Mouse (Mus musculus) cerebellum, adult 8-10 months (tissue): ENCODE measurements around the gene Rptor.

Source experiments
- DNase-seq: peaks from one replicate; pipeline ENCODE4 v3.0.0; 2022

Rptor gene

GRCm38 (mm10) chr11:119607464-119607863 is 4.8 kb downstream of the Rptor start:
- no peak for DNase-seq

DNA sequence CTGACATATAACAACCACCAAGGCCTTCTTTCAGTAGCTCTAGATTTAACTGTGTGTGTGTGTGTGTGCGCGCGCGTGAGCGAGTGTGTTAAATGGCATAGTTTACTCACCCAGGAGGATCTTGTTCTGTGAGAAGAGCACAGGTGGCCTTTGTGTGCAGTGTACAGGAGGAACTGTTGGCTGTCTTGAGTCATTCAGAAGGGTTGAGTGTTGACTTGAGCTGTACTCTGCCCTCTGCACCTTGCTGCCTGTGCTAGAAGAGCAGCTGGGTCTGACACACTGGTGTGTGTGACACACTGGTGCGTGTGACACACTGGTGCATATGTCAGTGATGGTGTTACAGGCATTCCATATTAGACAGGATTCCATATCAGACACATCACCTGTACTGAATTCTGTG is 8.8 kb downstream of the Rptor start:
- no peak for DNase-seq

DNA sequence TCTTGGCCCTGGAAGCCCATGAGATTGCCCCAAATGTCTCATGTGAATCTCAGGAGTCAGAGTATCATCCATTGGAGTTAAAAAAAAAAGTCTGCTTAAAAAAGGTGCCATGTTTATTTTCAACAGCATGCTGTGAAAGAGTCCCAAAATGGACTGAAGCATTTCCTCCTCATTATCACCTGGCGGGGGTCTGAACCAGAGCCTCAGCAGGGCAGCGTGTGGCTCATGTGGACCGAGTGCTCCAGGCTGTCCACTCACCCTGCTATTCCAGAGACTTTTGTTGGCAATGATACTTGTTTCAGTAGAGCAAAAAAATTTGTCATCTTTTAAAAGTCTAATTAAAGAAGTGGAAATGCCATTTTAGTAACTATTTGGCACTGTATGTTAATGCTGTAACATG is 9.5 kb downstream of the Rptor start:
- no peak for DNase-seq

DNA sequence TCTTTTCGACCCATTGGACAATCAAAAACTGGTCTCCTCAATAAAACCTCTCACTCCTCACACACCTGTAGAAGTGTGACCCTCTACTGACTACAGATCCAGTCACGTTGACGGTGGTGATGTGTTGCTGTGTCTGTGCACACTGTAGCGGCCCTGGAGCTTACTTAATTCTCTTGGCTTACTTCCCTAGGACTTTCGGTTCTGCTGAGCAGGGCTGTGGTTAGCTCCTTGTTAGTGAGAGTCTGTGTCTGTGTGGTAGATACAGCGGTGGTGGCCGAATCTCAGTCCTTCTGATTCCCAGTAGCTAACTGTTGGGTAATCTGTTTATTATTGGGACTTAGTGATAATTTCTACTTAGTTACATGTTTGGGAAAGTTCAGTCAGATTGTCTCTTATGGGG is 12.4 kb downstream of the Rptor start:
- no peak for DNase-seq

DNA sequence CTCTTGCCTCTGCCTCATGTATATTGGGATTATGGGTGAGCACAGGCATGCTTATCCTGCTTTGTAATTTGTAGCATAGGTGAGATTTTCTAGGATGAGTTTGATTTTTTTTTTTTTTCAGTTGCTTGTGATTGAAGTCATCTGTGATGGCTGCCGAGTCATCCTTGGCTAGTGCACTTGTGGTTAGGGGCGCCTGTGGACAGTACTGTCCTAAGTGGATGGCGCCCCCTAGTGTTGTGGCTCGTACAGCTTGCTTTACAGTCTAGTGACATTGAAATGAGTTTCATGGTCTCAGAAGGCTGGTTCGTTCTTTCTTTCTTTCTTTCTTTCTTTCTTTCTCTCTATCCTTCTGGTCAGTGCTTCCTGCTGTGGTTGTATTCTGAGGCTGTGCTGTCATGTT is 16.1 kb downstream of the Rptor start:
- peak; percentile 65 for DNase-seq

DNA sequence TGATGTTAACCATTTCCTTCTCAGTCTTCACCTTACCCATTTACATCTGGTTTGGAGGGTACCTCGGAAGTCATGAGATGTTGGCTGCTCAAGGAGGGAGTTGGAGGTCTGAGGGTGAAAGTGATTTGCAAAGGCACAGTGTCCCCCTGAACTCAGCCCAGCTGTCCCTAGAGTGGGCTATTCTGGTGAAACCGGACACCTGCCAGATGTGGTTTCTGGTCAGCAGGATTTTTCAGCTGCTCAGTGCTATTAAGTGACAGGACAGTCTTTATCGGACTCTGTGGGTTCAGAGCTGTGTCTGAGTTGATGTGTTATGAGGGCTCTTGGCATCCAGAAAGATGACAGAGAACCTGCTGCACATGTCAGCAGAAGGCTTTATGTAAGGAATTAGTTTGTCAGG is 18.6 kb downstream of the Rptor start:
- DNase-seq, result no peak

GRCm38 (mm10) chr11:119623800-119624199 is 21.1 kb downstream of the Rptor start:
- no peak for DNase-seq

DNA sequence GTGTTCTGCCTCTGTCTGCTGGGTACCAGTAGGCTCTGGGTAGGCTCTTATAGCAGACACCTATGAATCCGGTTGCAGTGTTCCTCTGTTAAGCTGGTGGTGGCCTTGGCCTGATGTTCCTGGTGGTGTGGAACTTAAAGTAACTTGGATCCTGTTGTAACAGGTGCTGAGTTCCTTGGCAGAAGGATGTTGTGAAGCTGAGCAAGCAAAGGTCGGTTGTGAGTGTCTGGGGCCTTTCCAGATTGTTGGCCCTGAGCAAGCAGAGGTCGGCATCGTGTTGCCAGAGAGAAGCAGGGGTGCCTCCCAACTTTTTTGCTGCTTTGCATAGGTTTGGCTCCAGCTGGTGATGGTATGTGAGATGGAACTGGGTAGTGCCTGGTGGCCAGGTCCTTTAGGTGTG is 21.7 kb downstream of the Rptor start:
- no peak for DNase-seq

DNA sequence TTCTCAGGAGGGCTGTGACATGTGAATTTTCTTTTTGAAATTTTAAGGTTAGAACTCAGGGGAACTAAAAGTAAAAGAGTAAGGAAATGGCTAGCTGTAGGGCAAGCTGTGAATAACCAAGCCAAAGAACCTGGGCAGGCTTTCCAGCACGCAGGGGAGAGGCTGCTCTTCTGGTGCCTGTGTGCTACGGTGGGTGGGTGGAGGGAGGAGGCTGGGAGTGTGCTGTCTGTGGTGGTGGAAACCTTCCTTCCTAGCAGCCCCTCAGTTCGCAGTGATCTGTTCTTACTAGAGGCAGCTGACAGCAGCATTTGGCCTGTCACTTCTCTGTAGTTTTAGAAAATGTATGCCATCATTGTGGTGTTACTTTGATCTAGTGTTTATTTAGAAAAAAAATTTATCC is 22.2 kb downstream of the Rptor start:
- no peak for DNase-seq

- no peak for DNase-seq
These were observed 22.8 kb downstream of the Rptor start for GRCm38 (mm10) chr11:119625476-119625875.

DNA sequence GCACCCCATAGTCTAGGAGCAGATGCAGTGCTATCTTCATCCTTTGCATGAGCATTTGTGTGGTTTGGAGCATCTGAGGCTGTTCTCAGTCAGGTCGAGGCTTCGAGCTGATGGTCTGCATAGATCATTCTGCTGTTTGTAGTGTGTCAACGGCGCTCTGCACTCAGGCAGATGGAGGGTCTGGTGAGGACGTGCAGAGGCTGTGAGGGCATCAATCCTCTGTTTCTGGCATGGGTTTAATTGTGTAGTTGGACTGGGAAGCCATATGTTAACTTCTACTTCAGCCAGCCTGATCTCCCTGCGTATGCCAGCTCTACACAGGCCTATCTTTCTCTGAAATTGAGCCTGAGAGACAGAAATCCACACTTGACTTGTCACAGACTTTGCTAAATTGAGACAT is 23.2 kb downstream of the Rptor start:
- DNase-seq, result peak; percentile 30

GRCm38 (mm10) chr11:119627243-119627642 is 24.5 kb downstream of the Rptor start:
- no peak for DNase-seq

GRCm38 (mm10) chr11:119629072-119629471 is 26.4 kb downstream of the Rptor start:
- no peak for DNase-seq

DNA sequence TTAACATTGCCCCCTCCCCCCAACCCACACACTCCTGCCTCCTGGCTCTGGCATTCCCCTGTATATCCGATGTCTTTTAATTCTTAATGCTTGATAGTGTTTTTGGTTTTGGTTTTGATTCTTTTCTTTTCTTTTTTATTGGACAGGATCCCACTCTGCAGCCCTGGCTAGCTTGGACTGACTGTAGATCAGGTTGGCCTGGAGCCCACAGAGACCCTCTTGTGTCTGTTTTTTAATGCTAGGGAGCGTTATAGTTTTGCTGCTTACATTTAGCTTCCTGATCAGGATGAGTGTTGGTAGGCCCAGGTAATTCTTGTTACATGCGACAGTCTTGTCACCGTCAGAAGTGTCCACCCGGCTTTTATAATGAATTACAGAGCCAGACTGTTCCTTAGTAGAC is 27.6 kb downstream of the Rptor start:
- no peak for DNase-seq

- no peak for DNase-seq
These were observed 28.6 kb downstream of the Rptor start for GRCm38 (mm10) chr11:119631222-119631870.

- DNase-seq, result no peak
These were observed 33.7 kb downstream of the Rptor start for GRCm38 (mm10) chr11:119636371-119636883.

- DNase-seq, result no peak
These were observed 34.8 kb downstream of the Rptor start for GRCm38 (mm10) chr11:119637519-119637918.

DNA sequence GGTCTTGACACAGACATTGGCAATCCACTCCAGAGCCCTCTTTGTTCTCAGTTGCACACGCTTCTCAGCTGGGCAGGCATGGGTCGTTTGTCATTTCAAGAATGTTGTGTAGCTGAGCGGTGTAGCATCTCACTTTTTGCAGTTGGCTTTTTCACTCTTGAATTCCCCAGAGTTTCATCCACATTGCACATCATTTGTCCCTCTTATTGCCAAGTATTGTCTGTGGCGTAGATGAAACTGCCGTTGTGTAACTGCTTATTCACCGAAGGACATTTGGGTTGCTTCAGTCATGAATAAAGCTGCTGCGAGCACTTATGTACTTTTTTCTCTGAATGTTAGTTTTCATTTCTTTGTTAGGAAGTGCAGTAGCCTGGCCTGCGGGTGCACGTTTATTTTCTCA is 37.8 kb downstream of the Rptor start:
- DNase-seq, result no peak

DNA sequence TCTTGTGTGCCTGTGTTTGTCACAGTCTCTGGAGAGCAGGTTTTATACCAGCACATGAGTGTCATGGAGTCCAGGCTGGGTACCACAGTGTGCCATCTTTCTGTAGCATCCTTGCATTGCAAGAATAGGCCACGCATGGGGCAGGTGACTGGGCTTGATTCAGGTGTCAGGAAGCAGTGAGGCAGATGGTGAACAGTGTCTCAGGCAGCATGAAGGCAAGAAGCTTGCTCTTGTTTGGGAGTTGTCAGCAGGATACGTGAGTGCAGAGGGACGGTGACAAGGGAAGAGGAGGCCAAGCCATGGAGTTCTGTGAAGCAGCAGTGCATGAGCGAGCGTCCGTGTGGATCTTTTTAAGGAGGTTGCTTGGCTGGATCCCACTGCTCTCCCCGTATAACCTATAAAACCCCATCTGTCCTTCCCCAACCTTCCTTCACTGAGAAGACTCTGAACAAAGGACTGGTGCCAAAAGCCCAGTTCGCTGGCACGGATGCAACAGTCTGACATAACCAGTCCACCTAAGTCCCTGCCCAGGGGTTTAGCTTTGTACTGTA is 39.2 kb downstream of the Rptor start:
- DNase-seq, result peak; percentile 69

GRCm38 (mm10) chr11:119643347-119643746 is 40.6 kb downstream of the Rptor start:
- DNase-seq, result no peak

DNA sequence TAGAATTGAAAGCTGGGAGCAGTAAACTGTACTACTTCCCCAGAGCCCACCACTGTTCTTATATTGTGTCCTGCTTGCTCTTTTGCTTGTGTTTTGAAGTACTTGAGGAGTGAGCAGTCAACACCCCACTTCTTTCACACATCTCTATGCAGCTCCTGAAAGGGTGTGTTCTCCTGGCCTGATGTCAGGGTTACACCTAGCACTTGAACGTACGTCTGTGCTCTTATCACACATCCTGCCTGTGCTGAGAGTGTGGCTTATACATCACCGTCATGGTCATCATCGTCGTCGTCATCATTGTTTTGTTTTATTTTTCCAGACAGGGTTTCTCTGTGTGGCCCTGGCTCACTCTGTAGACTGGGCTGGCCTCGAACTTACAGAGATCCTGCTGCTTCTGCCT is 41.4 kb downstream of the Rptor start:
- no peak for DNase-seq

DNA sequence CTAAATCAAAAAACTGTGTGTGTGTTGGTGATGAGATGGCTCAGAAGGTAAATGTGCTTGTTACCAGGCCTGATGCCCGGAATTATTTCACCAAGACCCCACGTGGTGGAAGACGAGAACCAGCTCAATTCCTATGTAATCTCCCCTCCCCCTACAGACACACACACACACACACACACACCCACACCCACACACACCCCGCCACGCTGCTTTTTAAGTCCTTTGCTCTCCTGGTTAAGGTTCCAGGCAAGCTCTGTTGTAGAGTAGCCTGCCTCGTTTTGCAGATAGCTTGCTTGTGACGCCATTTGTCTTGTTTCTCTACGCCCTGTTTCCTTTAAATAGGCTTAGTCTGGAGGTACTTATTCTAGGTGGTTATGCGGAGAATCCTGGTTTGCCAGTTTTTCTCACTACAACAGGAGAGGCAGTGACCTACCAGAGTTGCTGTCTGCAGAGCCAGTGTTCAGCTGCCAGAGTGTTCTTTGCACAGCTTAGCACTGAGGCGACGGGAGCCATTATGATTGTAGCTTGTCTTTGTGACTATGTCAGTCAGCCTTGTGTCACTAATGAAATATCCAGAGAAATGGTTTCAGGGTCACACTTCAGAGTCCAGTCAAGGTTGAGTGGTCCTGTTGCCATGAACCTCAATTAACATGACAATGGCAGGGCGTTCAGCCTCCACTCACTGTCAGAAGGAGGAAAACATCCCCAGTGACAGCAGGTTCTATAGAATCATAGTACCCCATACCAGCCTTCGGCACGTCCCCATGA is 42.1 kb downstream of the Rptor start:
- DNase-seq, result no peak

DNA sequence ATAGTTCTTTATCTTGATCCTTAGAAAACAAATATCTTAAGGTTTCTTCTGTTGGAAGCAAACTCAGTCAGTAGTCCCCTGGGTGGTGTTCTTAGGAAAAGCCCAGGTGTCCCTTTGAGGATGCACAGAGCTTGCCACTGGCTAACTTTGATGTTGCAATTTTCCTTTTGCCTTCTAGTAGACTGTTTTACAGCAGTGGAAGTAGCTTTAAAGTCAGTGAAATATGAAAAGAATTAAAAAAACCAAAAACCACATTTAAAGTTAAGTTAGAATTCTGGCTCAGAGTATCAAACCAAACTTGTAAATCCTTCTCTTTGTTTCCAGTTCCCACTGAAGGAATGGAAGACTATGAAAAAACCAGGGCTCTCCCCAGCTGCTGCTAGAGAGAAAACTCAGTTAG is 47.8 kb downstream of the Rptor start:
- no peak for DNase-seq

DNA sequence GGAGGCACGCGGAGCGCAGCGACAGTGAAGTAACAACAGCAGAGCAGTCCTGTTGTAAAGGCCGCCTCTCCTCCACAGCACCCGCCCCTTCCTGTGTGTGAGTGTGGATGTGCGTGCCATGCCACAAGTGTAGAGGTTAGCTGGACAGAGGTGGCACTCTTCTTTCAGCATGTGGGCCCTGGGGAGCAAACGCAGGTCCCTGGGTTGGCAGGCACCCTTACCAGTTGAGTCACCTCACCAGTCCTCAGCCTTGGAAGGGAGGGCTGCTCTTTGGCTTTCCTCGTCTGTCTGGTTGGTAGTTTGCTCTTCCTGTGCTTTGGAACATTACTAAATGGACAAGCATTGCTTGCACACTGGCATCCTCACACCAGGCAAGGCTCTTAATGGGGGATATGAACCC is 50.6 kb downstream of the Rptor start:
- DNase-seq, result no peak
